Mouse (Mus musculus) midbrain, embryonic 14.5 days (tissue): ENCODE measurements at regions not wholly inside any gene's neighbourhood (a gene's known extent, or its start where the extent isn't known, plus 50 kb on each side); places are given as distances from the start of the nearest gene placed in this dataset.

ENCODE experiments used
- ATAC-seq: fragments of 200-750 bp; cut with Nextera tagmentation; 2 replicates; pipeline ENCODE4 v1.8.0; 2017; ENCODE audit warnings: moderate number of reproducible peaks, moderate library complexity; ENCODE audit not compliant: low FRiP score, low TSS enrichment
- DNase-seq: peaks from one replicate; pipeline ENCODE4 v3.0.0-alpha.2; 2015
- H3K27ac ChIP-seq: fragments of 300-500 bp; sonication (generic); replicated peaks from 2 replicates; pipeline ENCODE4 v1.5.1; 2014; ENCODE audit warnings: mild to moderate bottlenecking, low read depth, low read length, moderate library complexity
- H3K27me3 ChIP-seq: fragments of 300-500 bp; sonication (generic); 2 replicates; pipeline ENCODE4 v1.6.1; 2014; ENCODE audit warnings: low read length, control low read depth, mixed read lengths; ENCODE audit not compliant: control insufficient read depth, insufficient read depth
- H3K36me3 ChIP-seq: fragments of 300-500 bp; sonication (generic); 2 replicates; pipeline ENCODE4 v1.6.1; 2014; ENCODE audit warnings: low read length, control low read depth; ENCODE audit not compliant: control insufficient read depth, insufficient read depth
- H3K4me1 ChIP-seq: fragments of 300-500 bp; sonication (generic); 2 replicates; pipeline ENCODE4 v1.6.1; 2014; ENCODE audit warnings: mild to moderate bottlenecking, antibody characterized with exemption, low read length, control low read depth; ENCODE audit not compliant: control insufficient read depth, insufficient read depth
- H3K4me2 ChIP-seq: fragments of 300-500 bp; sonication (generic); 2 replicates; pipeline ENCODE4 v1.6.1; 2014; ENCODE audit warnings: mild to moderate bottlenecking, low read length, moderate library complexity
- H3K4me3 ChIP-seq: fragments of 300-500 bp; sonication (generic); replicated peaks from 2 replicates; pipeline ENCODE4 v1.5.1; 2014; ENCODE audit warnings: low read depth, low read length
- H3K9ac ChIP-seq: fragments of 300-500 bp; sonication (generic); replicated peaks from 2 replicates; pipeline ENCODE4 v1.6.1; 2014; ENCODE audit warnings: mild to moderate bottlenecking, low read length, moderate library complexity
- H3K9me3 ChIP-seq: fragments of 300-500 bp; sonication (generic); 2 replicates; pipeline ENCODE4 v1.6.1; 2016; ENCODE audit warnings: low read length, control low read depth, mixed read lengths; ENCODE audit not compliant: control insufficient read depth
- WGBS: fragments of 180-500 bp; shearing (Covaris S2); extraction: QIAGEN DNeasy Blood & Tissue Kit; methylation state at CpG from one replicate; pipeline ENCODE4 v1.1.7; 2014; 5-methylcytosine and 5-hydroxymethylcytosine counted together

- Histone ChIP-seq H3K27me3 (no peaks in the 10 kb centered on the region), H3K4me3 (no peak overlapping the region), H3K4me1 (no peaks in the 10 kb centered on the region), H3K9ac (no peak overlapping the region), H3K36me3 (no peaks in the 10 kb centered on the region), H3K4me2 (no peak overlapping the region), H3K27ac (no peak overlapping the region), H3K9me3 (no peaks in the 10 kb centered on the region)
- ATAC-seq (no peak), DNase-seq (no peak)
- WGBS, result 17% methylated on average over 4 of the region's 4 CpGs
Observed at GRCm38 (mm10) chr2:9646963-9647362, 234.1 kb upstream of the 4930412O13Rik start.

GRCm38 (mm10) chr2:9650082-9650481 lies 231.0 kb upstream of the 4930412O13Rik start:
- Histone ChIP-seq H3K4me2 (no peak overlapping the region), H3K9me3 (no peaks in the 10 kb centered on the region), H3K27me3 (no peaks in the 10 kb centered on the region), H3K36me3 (no peaks in the 10 kb centered on the region), H3K4me3 (no peak overlapping the region), H3K4me1 (no peaks in the 10 kb centered on the region), H3K27ac (no peak overlapping the region), H3K9ac (no peak overlapping the region)
- WGBS, result 89% methylated on average over 1 of the region's 1 CpGs
- DNase-seq, result no peak
- no peak for ATAC-seq

GRCm38 (mm10) chr2:9658880-9659279 lies 222.2 kb upstream of the 4930412O13Rik start:
- H3K4me2 ChIP-seq, result no peak overlapping the region
- H3K4me1 ChIP-seq, result no peaks in the 10 kb centered on the region
- H3K36me3 ChIP-seq, result no peaks in the 10 kb centered on the region
- H3K9ac ChIP-seq, result no peak overlapping the region
- no peaks in the 10 kb centered on the region for H3K27me3 ChIP-seq
- H3K9me3 ChIP-seq, result no peaks in the 10 kb centered on the region
- no peak overlapping the region for H3K4me3 ChIP-seq
- WGBS, result 94% methylated on average over 4 of the region's 4 CpGs
- no peak for ATAC-seq
- no peak overlapping the region for H3K27ac ChIP-seq
- DNase-seq, result no peak

GRCm38 (mm10) chr2:9669621-9670020 lies 211.4 kb upstream of the 4930412O13Rik start:
- 80% methylated on average over 4 of the region's 4 CpGs for WGBS
- ATAC-seq, result no peak

GRCm38 (mm10) chr2:9681691-9682152 lies 199.3 kb upstream of the 4930412O13Rik start:
- Histone ChIP-seq H3K4me2 (no peak overlapping the region), H3K4me1 (no peaks in the 10 kb centered on the region), H3K27ac (no peak overlapping the region), H3K9me3 (no peaks in the 10 kb centered on the region), H3K36me3 (no peaks in the 10 kb centered on the region), H3K27me3 (no peaks in the 10 kb centered on the region), H3K4me3 (no peak overlapping the region), H3K9ac (no peak overlapping the region)
- WGBS, result 85% methylated on average over 7 of the region's 7 CpGs
- DNase-seq (no peak), ATAC-seq (no peak)

More at GRCm38 (mm10) chr2:9669621-9670020, 211.4 kb upstream of the 4930412O13Rik start:
- Histone ChIP-seq H3K9ac (no peak overlapping the region), H3K9me3 (no peaks in the 10 kb centered on the region), H3K27ac (no peak overlapping the region), H3K4me3 (no peak overlapping the region), H3K27me3 (no peaks in the 10 kb centered on the region), H3K4me2 (no peak overlapping the region), H3K36me3 (no peaks in the 10 kb centered on the region), H3K4me1 (no peaks in the 10 kb centered on the region)
- no peak for DNase-seq

- Histone ChIP-seq H3K36me3 (no peaks in the 10 kb centered on the region), H3K4me3 (no peak overlapping the region), H3K4me2 (no peak overlapping the region), H3K9me3 (no peaks in the 10 kb centered on the region), H3K4me1 (no peaks in the 10 kb centered on the region), H3K9ac (no peak overlapping the region), H3K27ac (no peak overlapping the region), H3K27me3 (no peaks in the 10 kb centered on the region)
- DNase-seq, result no peak
- no peak for ATAC-seq
- WGBS, result 93% methylated on average over 2 of the region's 2 CpGs
Observed at GRCm38 (mm10) chr2:9683673-9684210, 197.3 kb upstream of the 4930412O13Rik start.

GRCm38 (mm10) chr2:9688176-9688575 lies 192.9 kb upstream of the 4930412O13Rik start:
- Histone ChIP-seq H3K36me3 (no peaks in the 10 kb centered on the region), H3K9ac (no peak overlapping the region), H3K27me3 (no peaks in the 10 kb centered on the region), H3K4me3 (no peak overlapping the region), H3K9me3 (no peaks in the 10 kb centered on the region), H3K4me2 (no peak overlapping the region), H3K27ac (no peak overlapping the region), H3K4me1 (no peaks in the 10 kb centered on the region)
- WGBS, result 92% methylated on average over 7 of the region's 7 CpGs
- DNase-seq (no peak), ATAC-seq (no peak)

GRCm38 (mm10) chr2:9689518-9689917 lies 191.5 kb upstream of the 4930412O13Rik start:
- ATAC-seq, result no peak
- no peak for DNase-seq
- H3K27ac ChIP-seq, result no peak overlapping the region
- H3K9me3 ChIP-seq, result no peaks in the 10 kb centered on the region
- no peak overlapping the region for H3K4me3 ChIP-seq
- no peak overlapping the region for H3K4me2 ChIP-seq
- no peaks in the 10 kb centered on the region for H3K4me1 ChIP-seq
- no peak overlapping the region for H3K9ac ChIP-seq
- WGBS, result 86% methylated on average over 5 of the region's 5 CpGs
- H3K36me3 ChIP-seq, result no peaks in the 10 kb centered on the region
- no peaks in the 10 kb centered on the region for H3K27me3 ChIP-seq

- H3K4me3 ChIP-seq, result no peak overlapping the region
- DNase-seq (no peak), ATAC-seq (no peak)
- H3K27me3 ChIP-seq, result no peaks in the 10 kb centered on the region
- WGBS, result 67% methylated on average over 5 of the region's 5 CpGs
- H3K36me3 ChIP-seq, result no peaks in the 10 kb centered on the region
- H3K4me1 ChIP-seq, result no peaks in the 10 kb centered on the region
- H3K9ac ChIP-seq, result no peak overlapping the region
- H3K9me3 ChIP-seq, result no peaks in the 10 kb centered on the region
- no peak overlapping the region for H3K4me2 ChIP-seq
- no peak overlapping the region for H3K27ac ChIP-seq
Observed at GRCm38 (mm10) chr2:9691506-9691905, 189.5 kb upstream of the 4930412O13Rik start.
